Mouse (Mus musculus): Measurements from ENCODE around the gene Ccdc88c.
A peak's percentile ranks its signal among the peaks of the same experiment; 100 is the strongest.

GRCm38 (mm10) chr12:100999061-100999954 lies 29.5 kb downstream of the Ccdc88c start:
- no peak for TF ChIP-seq POLR2A (IDR thresholded peaks at IDR 0.05; ENCODE audit: insufficient read length, low read depth)
- TF ChIP-seq E2F4 (IDR thresholded peaks at IDR 0.05; ENCODE audit: insufficient read depth) = no peak
- no peak for TF ChIP-seq MAX (IDR thresholded peaks at IDR 0.05; ENCODE audit: low read depth)
- TF ChIP-seq TCF12 (IDR thresholded peaks at IDR 0.05; ENCODE audit: insufficient read depth, poor library complexity, severe bottlenecking) = peak; percentile 85
- TF ChIP-seq REST (IDR thresholded peaks at IDR 0.05; ENCODE audit: insufficient read depth, insufficient read length) = no peak
- no peak for TF ChIP-seq POLR2AphosphoS2 (IDR thresholded peaks at IDR 0.05; ENCODE audit: insufficient read length, low read depth)
- no peak for TF ChIP-seq USF1 (IDR thresholded peaks at IDR 0.05; ENCODE audit: low read depth)
- no peak for TF ChIP-seq CEBPB (IDR thresholded peaks at IDR 0.05; ENCODE audit: insufficient read depth, poor library complexity, severe bottlenecking)
- peak; percentile 95 for TF ChIP-seq TCF3 (IDR thresholded peaks at IDR 0.05; ENCODE audit: insufficient read length, low read depth)
- TF ChIP-seq MYOG (IDR thresholded peaks at IDR 0.05; ENCODE audit: control insufficient read depth in 1 of 3, insufficient read depth in 1 of 3, insufficient read length in 2 of 3, low read depth in 2 of 3) = peak; percentile 67 to 92 (median 88)
- TF ChIP-seq MYOD1 (IDR thresholded peaks at IDR 0.05; ENCODE audit: control insufficient read depth in 1 of 3, insufficient read length in 2 of 3, low read depth in 2 of 3) = peak in 2 of 3 experiments; percentile 97 to 99
- no peak for TF ChIP-seq SRF (IDR thresholded peaks at IDR 0.05; ENCODE audit: control insufficient read depth, insufficient read length, low read depth)
